Mouse (Mus musculus): ENCODE measurements around the gene Sh3kbp1.
"Not testable (repeated sequence)": the region's sequence is repeated elsewhere in the genome, so short reads cannot be mapped to it uniquely, and the experiment has no call there.

Gene Sh3kbp1

GRCm38 (mm10) chrX:159626907-159627587 lies at the start of gene Sh3kbp1:
TSS of gene Sh3kbp1 (plus strand) at chrX:159627272.
- DNase-seq, result peak; percentile 40

- not testable (repeated sequence) for DNase-seq
Measured at GRCm38 (mm10) chrX:159584738-159585137, 42.3 kb upstream of the Sh3kbp1 start.

GRCm38 (mm10) chrX:159591633-159592032 lies 35.4 kb upstream of the Sh3kbp1 start:
- DNase-seq, result no peak

GRCm38 (mm10) chrX:159597502-159597901 lies 29.6 kb upstream of the Sh3kbp1 start:
- DNase-seq, result no peak

- DNase-seq, result no peak
Measured at GRCm38 (mm10) chrX:159604832-159605231, 22.2 kb upstream of the Sh3kbp1 start.

- DNase-seq, result no peak
Measured at GRCm38 (mm10) chrX:159606936-159607335, 20.1 kb upstream of the Sh3kbp1 start.

GRCm38 (mm10) chrX:159626208-159626906 lies 715 bp upstream of the Sh3kbp1 start:
- DNase-seq, result peak; percentile 3

- peak; percentile 12 for DNase-seq
Measured at GRCm38 (mm10) chrX:159627588-159628566, 805 bp downstream of the Sh3kbp1 start.

GRCm38 (mm10) chrX:159628629-159629028 lies 1.6 kb downstream of the Sh3kbp1 start:
- DNase-seq, result no peak

GRCm38 (mm10) chrX:159629203-159629602 lies 2.1 kb downstream of the Sh3kbp1 start:
- DNase-seq, result no peak

- DNase-seq, result no peak
Measured at GRCm38 (mm10) chrX:159638500-159639227, 11.6 kb downstream of the Sh3kbp1 start.

- no peak for DNase-seq
Measured at GRCm38 (mm10) chrX:159639991-159640390, 12.9 kb downstream of the Sh3kbp1 start.

GRCm38 (mm10) chrX:159645314-159645713 lies 18.2 kb downstream of the Sh3kbp1 start:
- DNase-seq, result no peak

- no peak for DNase-seq
Measured at GRCm38 (mm10) chrX:159647564-159647963, 20.5 kb downstream of the Sh3kbp1 start.

GRCm38 (mm10) chrX:159648598-159648997 lies 21.5 kb downstream of the Sh3kbp1 start:
- DNase-seq, result no peak

GRCm38 (mm10) chrX:159650130-159650678 lies 23.1 kb downstream of the Sh3kbp1 start:
- no peak for DNase-seq

- no peak for DNase-seq
Measured at GRCm38 (mm10) chrX:159650727-159651126, 23.7 kb downstream of the Sh3kbp1 start.

GRCm38 (mm10) chrX:159671388-159671787 lies 44.3 kb downstream of the Sh3kbp1 start:
- DNase-seq, result no peak

GRCm38 (mm10) chrX:159672466-159672865 lies 45.4 kb downstream of the Sh3kbp1 start:
- DNase-seq, result no peak

GRCm38 (mm10) chrX:159676242-159676641 lies 49.2 kb downstream of the Sh3kbp1 start:
- DNase-seq, result no peak

GRCm38 (mm10) chrX:159677585-159678319 lies 50.7 kb downstream of the Sh3kbp1 start:
- no peak for DNase-seq

All from cerebellum, adult 9-11 months (tissue).